Mouse (Mus musculus): ENCODE measurements around the gene Prr15l. TPM values are rescaled to one million over a fixed set of nuclear protein-coding genes. Genes with fewer than 3 reads are reported as not detected.

Prr15l gene
- polyA plus RNA-seq, 1 experiment = not detected

GRCm38 (mm10) chr11:96933562-96934276 lies 5.8 kb downstream of the Prr15l start:
- Histone ChIP-seq H3K27ac (replicated peaks; ENCODE audit: low read depth, low read length) (no peak overlapping the region), H3K4me1 (ENCODE audit: control insufficient read depth, insufficient read depth, insufficient read length, low read length) (peaks cover 4% of the 10 kb centered on the region; the same call in 1 of the 2 replicates), H3K4me3 (ENCODE audit: insufficient read depth, low read depth, low read length) (no peak overlapping the region)

- peak overlapping the region; percentile 37; the same call in 1 of the 2 replicates for H3K27ac ChIP-seq (replicated peaks; ENCODE audit: low read depth, low read length)
- peaks cover 6% of the 10 kb centered on the region; the same call in 1 of the 2 replicates for H3K4me1 ChIP-seq (ENCODE audit: control insufficient read depth, insufficient read depth, insufficient read length, low read length)
- H3K4me3 ChIP-seq (ENCODE audit: insufficient read depth, low read depth, low read length) = peak overlapping the region; percentile 12; the same call in 1 of the 2 replicates
Observed at GRCm38 (mm10) chr11:96934921-96935356, 7.0 kb downstream of the Prr15l start.

GRCm38 (mm10) chr11:96935872-96936650 lies 8.2 kb downstream of the Prr15l start:
- peaks cover 6% of the 10 kb centered on the region; the same call in 1 of the 2 replicates for H3K4me1 ChIP-seq (ENCODE audit: control insufficient read depth, insufficient read depth, insufficient read length, low read length)
- H3K4me3 ChIP-seq (ENCODE audit: insufficient read depth, low read depth, low read length) = no peak overlapping the region
- no peak overlapping the region for H3K27ac ChIP-seq (replicated peaks; ENCODE audit: low read depth, low read length)

- Histone ChIP-seq H3K4me3 (ENCODE audit: insufficient read depth, low read depth, low read length) (no peak overlapping the region), H3K27ac (replicated peaks; ENCODE audit: low read depth, low read length) (peak overlapping the region; percentile 53), H3K4me1 (ENCODE audit: control insufficient read depth, insufficient read depth, insufficient read length, low read length) (peaks cover 6% of the 10 kb centered on the region; the same call in 1 of the 2 replicates)
Observed at GRCm38 (mm10) chr11:96937549-96938425, 9.9 kb downstream of the Prr15l start.

- Histone ChIP-seq H3K27ac (replicated peaks; ENCODE audit: low read depth, low read length) (peak overlapping the region; percentile 53; the same call in 1 of the 2 replicates), H3K4me1 (ENCODE audit: control insufficient read depth, insufficient read depth, insufficient read length, low read length) (peaks cover 6% of the 10 kb centered on the region; the same call in 1 of the 2 replicates)
Observed at GRCm38 (mm10) chr11:96938426-96938800, 10.5 kb downstream of the Prr15l start.

GRCm38 (mm10) chr11:96940578-96941465 lies 12.9 kb downstream of the Prr15l start:
- Histone ChIP-seq H3K4me1 (ENCODE audit: control insufficient read depth, insufficient read depth, insufficient read length, low read length) (peaks cover 6% of the 10 kb centered on the region; the same call in 1 of the 2 replicates), H3K4me3 (ENCODE audit: insufficient read depth, low read depth, low read length) (no peak overlapping the region), H3K27ac (replicated peaks; ENCODE audit: low read depth, low read length) (no peak overlapping the region)

More at GRCm38 (mm10) chr11:96938426-96938800, 10.5 kb downstream of the Prr15l start:
- no peak overlapping the region for H3K4me3 ChIP-seq (ENCODE audit: insufficient read depth, low read depth, low read length)

- Histone ChIP-seq H3K4me3 (ENCODE audit: insufficient read depth, low read depth, low read length) (no peak overlapping the region), H3K4me1 (ENCODE audit: control insufficient read depth, insufficient read depth, insufficient read length, low read length) (peaks cover 6% of the 10 kb centered on the region; the same call in 1 of the 2 replicates), H3K27ac (replicated peaks; ENCODE audit: low read depth, low read length) (no peak overlapping the region)
Observed at GRCm38 (mm10) chr11:96941989-96942590, 14.2 kb downstream of the Prr15l start.

- H3K27ac ChIP-seq (replicated peaks; ENCODE audit: low read depth, low read length) = peak within 1 kb of the TSS; percentile 1; the same call in 1 of the 2 replicates
Observed at GRCm38 (mm10) chr11:96943746-96944304, 15.9 kb downstream of the Prr15l start, which contains the start of gene Pnpo. Gene Pnpo (minus strand): TSS chr11:96943986.

GRCm38 (mm10) chr11:96944844-96945580 lies 17.1 kb downstream of the Prr15l start:
- Histone ChIP-seq H3K27ac (replicated peaks; ENCODE audit: low read depth, low read length) (no peak overlapping the region), H3K4me1 (ENCODE audit: control insufficient read depth, insufficient read depth, insufficient read length, low read length) (peaks cover 3% of the 10 kb centered on the region; the same call in 1 of the 2 replicates), H3K4me3 (ENCODE audit: insufficient read depth, low read depth, low read length) (no peak overlapping the region)

More at GRCm38 (mm10) chr11:96943746-96944304, 15.9 kb downstream of the Prr15l start, which contains the start of gene Pnpo:
- Histone ChIP-seq H3K4me1 (ENCODE audit: control insufficient read depth, insufficient read depth, insufficient read length, low read length) (peaks cover 4% of the 10 kb centered on the region; the same call in 1 of the 2 replicates), H3K4me3 (ENCODE audit: insufficient read depth, low read depth, low read length) (peak within 1 kb of the TSS; percentile 80)

GRCm38 (mm10) chr11:96946498-96946897 lies 18.6 kb downstream of the Prr15l start:
- Histone ChIP-seq H3K4me3 (ENCODE audit: insufficient read depth, low read depth, low read length) (no peak overlapping the region), H3K4me1 (ENCODE audit: control insufficient read depth, insufficient read depth, insufficient read length, low read length) (peaks cover 3% of the 10 kb centered on the region; the same call in 1 of the 2 replicates), H3K27ac (replicated peaks; ENCODE audit: low read depth, low read length) (no peak overlapping the region)

- Histone ChIP-seq H3K4me3 (ENCODE audit: insufficient read depth, low read depth, low read length) (no peak overlapping the region), H3K27ac (replicated peaks; ENCODE audit: low read depth, low read length) (no peak overlapping the region), H3K4me1 (ENCODE audit: control insufficient read depth, insufficient read depth, insufficient read length, low read length) (peaks cover 3% of the 10 kb centered on the region; the same call in 1 of the 2 replicates)
Observed at GRCm38 (mm10) chr11:96947849-96948248, 19.9 kb downstream of the Prr15l start.

- Histone ChIP-seq H3K27ac (replicated peaks; ENCODE audit: low read depth, low read length) (no peak overlapping the region), H3K4me1 (ENCODE audit: control insufficient read depth, insufficient read depth, insufficient read length, low read length) (no peaks in the 10 kb centered on the region), H3K4me3 (ENCODE audit: insufficient read depth, low read depth, low read length) (no peak overlapping the region)
Observed at GRCm38 (mm10) chr11:96950767-96951166, 22.9 kb downstream of the Prr15l start.

All from brown adipose tissue, adult 24 weeks (tissue).